Mouse (Mus musculus): Measurements from ENCODE around the gene Fstl5.

DNA sequence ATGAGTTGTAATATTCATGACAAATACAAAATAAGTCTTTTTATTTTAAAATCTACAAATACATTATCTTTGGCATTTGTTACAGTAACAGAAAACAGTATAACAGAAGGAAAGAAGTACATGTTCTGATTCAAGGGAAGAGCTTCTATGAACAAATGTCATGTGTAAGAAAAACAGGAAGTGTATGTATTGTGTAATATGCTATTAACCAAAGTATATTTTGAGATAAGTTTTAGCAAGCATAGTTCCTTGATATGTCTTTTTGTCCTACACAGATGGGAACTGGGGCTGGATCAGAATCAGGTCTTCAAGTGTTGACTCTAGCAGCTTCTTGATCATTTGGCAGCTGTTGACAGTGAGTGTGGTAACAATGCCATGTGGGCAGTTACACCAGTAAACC, 48.5 kb upstream of the Fstl5 start:
- TF ChIP-seq CTCF (IDR thresholded peaks at IDR 0.05; ENCODE audit: low read depth), result no peak
- no peak for TF ChIP-seq EP300 (IDR thresholded peaks at IDR 0.05; ENCODE audit: low read depth)

Measured in liver, postnatal 0 days (tissue).